Mouse (Mus musculus) ZHBTc4 (cell line): Measurements from ENCODE around the gene Mark3.

Experiments
- DNase-seq: peaks from one replicate; pipeline ENCODE4 v3.0.0-alpha.2; 2011; ENCODE audit warnings: low read depth, low spot score

The Mark3 gene

GRCm38 (mm10) chr12:111674850-111675486 is 100.6 kb downstream of the Mark3 start:
- peak; percentile 55 for DNase-seq

- DNase-seq = peak; percentile 87
Observed at GRCm38 (mm10) chr12:111675797-111676580, 101.7 kb downstream of the Mark3 start.

- no peak for DNase-seq
Observed at GRCm38 (mm10) chr12:111677421-111677820, 103.1 kb downstream of the Mark3 start.

GRCm38 (mm10) chr12:111677882-111678669 is 103.8 kb downstream of the Mark3 start, which contains the start of gene Trmt61a:
TSS of gene Trmt61a (plus strand) at chr12:111678105.
- DNase-seq = peak; percentile 94

GRCm38 (mm10) chr12:111678670-111678933 is 104.3 kb downstream of the Mark3 start:
- DNase-seq = no peak

GRCm38 (mm10) chr12:111678997-111679396 is 104.7 kb downstream of the Mark3 start:
- peak; percentile 63 for DNase-seq

- no peak for DNase-seq
Observed at GRCm38 (mm10) chr12:111680661-111681060, 106.3 kb downstream of the Mark3 start.

GRCm38 (mm10) chr12:111681305-111681704 is 107.0 kb downstream of the Mark3 start:
- no peak for DNase-seq

- no peak for DNase-seq
Observed at GRCm38 (mm10) chr12:111682003-111682402, 107.7 kb downstream of the Mark3 start.

- DNase-seq = no peak
Observed at GRCm38 (mm10) chr12:111682806-111683205, 108.5 kb downstream of the Mark3 start.

GRCm38 (mm10) chr12:111686390-111686789 is 112.1 kb downstream of the Mark3 start:
- no peak for DNase-seq

GRCm38 (mm10) chr12:111687350-111688068 is 113.2 kb downstream of the Mark3 start:
- no peak for DNase-seq

GRCm38 (mm10) chr12:111688069-111688428 is 113.7 kb downstream of the Mark3 start:
- no peak for DNase-seq

- no peak for DNase-seq
Observed at GRCm38 (mm10) chr12:111689426-111689825, 115.1 kb downstream of the Mark3 start.

GRCm38 (mm10) chr12:111691346-111691872 is 117.1 kb downstream of the Mark3 start:
- DNase-seq = no peak

- no peak for DNase-seq
Observed at GRCm38 (mm10) chr12:111692899-111693298, 118.6 kb downstream of the Mark3 start.

- DNase-seq = no peak
Observed at GRCm38 (mm10) chr12:111693341-111694270, 119.3 kb downstream of the Mark3 start.

GRCm38 (mm10) chr12:111694271-111694781 is 120.0 kb downstream of the Mark3 start:
- DNase-seq = no peak

GRCm38 (mm10) chr12:111694880-111695804 is 120.8 kb downstream of the Mark3 start:
- no peak for DNase-seq
